Mouse (Mus musculus): ENCODE data around the gene Rftn2.

The Rftn2 gene

GRCm38 (mm10) chr1:55226011-55226857 lies at the start of gene Rftn2:
Gene Rftn2 (minus strand): TSS chr1:55226782.
- DNase-seq (ENCODE audit: extremely low spot score) = peak; percentile 71

GRCm38 (mm10) chr1:55265447-55265846 lies 38.9 kb upstream of the Rftn2 start:
- no peak for DNase-seq (ENCODE audit: extremely low spot score)

GRCm38 (mm10) chr1:55264385-55264784 lies 37.8 kb upstream of the Rftn2 start:
- no peak for DNase-seq (ENCODE audit: extremely low spot score)

GRCm38 (mm10) chr1:55246374-55246773 lies 19.8 kb upstream of the Rftn2 start:
- no peak for DNase-seq (ENCODE audit: extremely low spot score)

- DNase-seq (ENCODE audit: extremely low spot score) = no peak
Measured at GRCm38 (mm10) chr1:55239237-55239636, 12.7 kb upstream of the Rftn2 start.

GRCm38 (mm10) chr1:55238496-55238895 lies 11.9 kb upstream of the Rftn2 start:
- DNase-seq (ENCODE audit: extremely low spot score) = no peak

GRCm38 (mm10) chr1:55237643-55238161 lies 11.1 kb upstream of the Rftn2 start:
- DNase-seq (ENCODE audit: extremely low spot score) = peak; percentile 34

GRCm38 (mm10) chr1:55236890-55237642 lies 10.5 kb upstream of the Rftn2 start, which contains the start of gene Mars2:
Gene Mars2 (plus strand): TSS chr1:55237177.
- DNase-seq (ENCODE audit: extremely low spot score) = peak; percentile 92

GRCm38 (mm10) chr1:55236487-55236886 lies 9.9 kb upstream of the Rftn2 start:
- no peak for DNase-seq (ENCODE audit: extremely low spot score)

- DNase-seq (ENCODE audit: extremely low spot score) = no peak
Measured at GRCm38 (mm10) chr1:55234910-55235520, 8.4 kb upstream of the Rftn2 start.

GRCm38 (mm10) chr1:55228256-55228884 lies 1.8 kb upstream of the Rftn2 start:
- DNase-seq (ENCODE audit: extremely low spot score) = no peak

- no peak for DNase-seq (ENCODE audit: extremely low spot score)
Measured at GRCm38 (mm10) chr1:55227376-55227775, 794 bp upstream of the Rftn2 start.

GRCm38 (mm10) chr1:55225398-55225797 lies 1.2 kb downstream of the Rftn2 start:
- no peak for DNase-seq (ENCODE audit: extremely low spot score)

- DNase-seq (ENCODE audit: extremely low spot score) = no peak
Measured at GRCm38 (mm10) chr1:55224111-55224510, 2.5 kb downstream of the Rftn2 start.

GRCm38 (mm10) chr1:55223026-55223425 lies 3.6 kb downstream of the Rftn2 start:
- DNase-seq (ENCODE audit: extremely low spot score) = no peak

GRCm38 (mm10) chr1:55221352-55221751 lies 5.2 kb downstream of the Rftn2 start:
- DNase-seq (ENCODE audit: extremely low spot score) = no peak

- no peak for DNase-seq (ENCODE audit: extremely low spot score)
Measured at GRCm38 (mm10) chr1:55217191-55217590, 9.4 kb downstream of the Rftn2 start.

GRCm38 (mm10) chr1:55215185-55215813 lies 11.3 kb downstream of the Rftn2 start:
- no peak for DNase-seq (ENCODE audit: extremely low spot score)

GRCm38 (mm10) chr1:55213936-55214335 lies 12.6 kb downstream of the Rftn2 start:
- DNase-seq (ENCODE audit: extremely low spot score) = no peak

- no peak for DNase-seq (ENCODE audit: extremely low spot score)
Measured at GRCm38 (mm10) chr1:55213475-55213874, 13.1 kb downstream of the Rftn2 start.

GRCm38 (mm10) chr1:55212771-55213170 lies 13.8 kb downstream of the Rftn2 start:
- no peak for DNase-seq (ENCODE audit: extremely low spot score)
